Mouse (Mus musculus) megakaryocyte, embryonic 14.5 days (primary cell): ENCODE measurements at regions not wholly inside any gene's neighbourhood (a gene's known extent, or its start where the extent isn't known, plus 50 kb on each side); places are given as distances from the start of the nearest gene placed in this dataset.

Experiments
- H3K27me3 ChIP-seq: replicated peaks from 2 replicates; pipeline ENCODE3; 2012; ENCODE audit warnings: inconsistent platforms
- H3K36me3 ChIP-seq: replicated peaks from 2 replicates; pipeline ENCODE3; 2012; ENCODE audit warnings: low read length, inconsistent platforms, mixed read lengths
- H3K4me1 ChIP-seq: 2 replicates; pipeline ENCODE4 v1.6.1; 2012; ENCODE audit warnings: inconsistent platforms
- H3K4me3 ChIP-seq: replicated peaks from 2 replicates; pipeline ENCODE3; 2012; ENCODE audit warnings: moderate library complexity, mild to moderate bottlenecking, inconsistent platforms
- H3K9me3 ChIP-seq: 2 replicates; pipeline ENCODE4 v1.6.1; 2012; ENCODE audit warnings: inconsistent platforms
- FLI1 ChIP-seq: IDR thresholded peaks from 2 replicates; pipeline ENCODE4 v1.6.1; 2012; ENCODE audit warnings: low read length, inconsistent platforms, mixed read lengths
- GATA1 ChIP-seq: IDR thresholded peaks from 3 replicates; pipeline ENCODE4 v1.6.1; 2012; ENCODE audit warnings: mixed read lengths, low read length, inconsistent platforms, borderline replicate concordance

DNA sequence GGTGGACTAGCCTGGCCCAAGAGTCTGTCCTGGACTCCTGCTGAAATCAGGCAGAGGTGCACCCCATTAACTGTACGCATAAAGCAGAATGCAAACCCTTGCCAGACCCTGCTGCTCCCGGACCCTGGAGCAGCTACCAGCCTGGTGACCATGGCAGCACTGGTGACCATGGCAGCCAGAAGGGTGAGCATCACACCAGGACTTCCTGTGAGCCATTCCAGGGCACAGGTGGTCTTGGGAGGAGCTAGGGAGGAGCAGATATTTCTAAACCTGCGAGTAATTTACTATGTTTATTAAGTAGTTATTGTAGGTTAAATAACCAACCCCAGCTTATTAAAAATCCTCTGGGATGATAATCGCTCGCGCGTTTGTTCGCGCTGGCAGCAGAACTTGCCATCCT is 113.8 kb downstream of the Plxna1 start:
- no peak for TF ChIP-seq FLI1
- Histone ChIP-seq H3K4me1 (no peaks in the 10 kb centered on the region), H3K4me3 (no peak overlapping the region), H3K9me3 (peaks cover 7% of the 10 kb centered on the region), H3K36me3 (no peaks in the 10 kb centered on the region), H3K27me3 (peaks cover 54% of the 10 kb centered on the region)

DNA sequence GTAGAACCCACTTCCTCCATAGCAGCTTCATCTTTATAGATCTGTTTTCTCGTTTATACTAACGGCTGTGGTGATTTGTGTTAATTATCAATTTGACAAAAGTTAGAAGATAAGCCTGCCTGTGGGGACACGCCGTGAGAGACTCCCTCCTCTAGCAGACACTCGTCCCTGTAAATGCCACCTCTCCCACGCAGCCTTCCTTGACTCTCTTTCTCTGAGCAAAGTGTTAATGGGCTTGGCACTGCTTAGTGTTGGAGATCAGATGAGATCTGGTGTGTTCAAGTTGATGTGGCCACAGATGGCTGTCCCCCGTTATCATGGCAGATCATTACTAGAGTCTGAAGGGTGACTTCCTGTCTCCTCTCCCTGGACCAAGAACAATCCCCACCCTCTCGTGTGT is 113.1 kb downstream of the Plxna1 start:
- TF ChIP-seq GATA1 (no peak), FLI1 (no peak)
- Histone ChIP-seq H3K27me3 (peaks cover 53% of the 10 kb centered on the region), H3K4me1 (no peaks in the 10 kb centered on the region), H3K9me3 (peaks cover 7% of the 10 kb centered on the region), H3K4me3 (no peak overlapping the region), H3K36me3 (no peaks in the 10 kb centered on the region)

DNA sequence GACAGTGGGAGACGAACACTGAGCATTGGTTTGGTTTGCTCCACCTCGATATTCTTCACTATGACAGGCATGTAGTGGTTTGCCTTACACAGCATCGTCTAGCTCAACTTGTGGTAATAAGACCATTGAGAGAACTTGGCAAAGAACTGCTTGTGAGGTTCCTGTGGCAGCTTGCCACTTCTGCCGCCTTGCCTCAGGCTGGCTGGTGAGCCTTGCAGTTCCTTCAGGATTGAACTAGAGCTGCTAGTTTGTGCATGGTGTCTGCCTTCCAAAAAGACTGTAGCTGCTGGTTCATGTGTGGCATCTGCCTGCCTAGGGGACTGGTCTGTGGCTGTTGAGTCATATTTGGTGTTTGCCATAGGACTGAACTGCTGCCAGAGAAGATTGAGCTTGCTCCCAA is 110.8 kb downstream of the Plxna1 start:
- Histone ChIP-seq H3K36me3 (no peaks in the 10 kb centered on the region), H3K27me3 (peaks cover 56% of the 10 kb centered on the region), H3K4me3 (no peak overlapping the region), H3K4me1 (peaks cover 9% of the 10 kb centered on the region), H3K9me3 (peaks cover 7% of the 10 kb centered on the region)
- TF ChIP-seq GATA1 (no peak), FLI1 (no peak)

DNA sequence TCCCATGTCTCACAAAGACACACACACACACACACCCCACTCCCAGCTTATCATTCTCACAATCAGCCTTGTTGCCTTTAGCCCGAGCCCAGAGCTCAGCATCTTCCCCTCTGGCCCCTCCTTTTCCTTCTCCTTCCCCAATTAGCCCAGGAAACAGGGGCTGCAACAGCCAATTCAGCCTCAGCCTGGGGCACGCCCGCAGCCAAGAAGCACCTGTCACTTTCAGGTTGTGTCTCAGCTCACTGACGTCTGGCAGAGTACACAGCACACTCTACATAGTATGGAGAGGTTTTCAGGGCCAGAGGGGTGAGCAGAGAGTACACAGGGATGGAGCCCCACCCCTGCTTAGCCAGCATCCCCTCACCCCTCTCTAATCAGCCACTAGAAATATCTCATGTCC is 106.4 kb downstream of the Plxna1 start:
- Histone ChIP-seq H3K9me3 (no peaks in the 10 kb centered on the region), H3K27me3 (peaks cover 70% of the 10 kb centered on the region), H3K4me3 (no peak overlapping the region), H3K4me1 (peaks cover 30% of the 10 kb centered on the region), H3K36me3 (no peaks in the 10 kb centered on the region)
- TF ChIP-seq GATA1 (no peak), FLI1 (no peak)

DNA sequence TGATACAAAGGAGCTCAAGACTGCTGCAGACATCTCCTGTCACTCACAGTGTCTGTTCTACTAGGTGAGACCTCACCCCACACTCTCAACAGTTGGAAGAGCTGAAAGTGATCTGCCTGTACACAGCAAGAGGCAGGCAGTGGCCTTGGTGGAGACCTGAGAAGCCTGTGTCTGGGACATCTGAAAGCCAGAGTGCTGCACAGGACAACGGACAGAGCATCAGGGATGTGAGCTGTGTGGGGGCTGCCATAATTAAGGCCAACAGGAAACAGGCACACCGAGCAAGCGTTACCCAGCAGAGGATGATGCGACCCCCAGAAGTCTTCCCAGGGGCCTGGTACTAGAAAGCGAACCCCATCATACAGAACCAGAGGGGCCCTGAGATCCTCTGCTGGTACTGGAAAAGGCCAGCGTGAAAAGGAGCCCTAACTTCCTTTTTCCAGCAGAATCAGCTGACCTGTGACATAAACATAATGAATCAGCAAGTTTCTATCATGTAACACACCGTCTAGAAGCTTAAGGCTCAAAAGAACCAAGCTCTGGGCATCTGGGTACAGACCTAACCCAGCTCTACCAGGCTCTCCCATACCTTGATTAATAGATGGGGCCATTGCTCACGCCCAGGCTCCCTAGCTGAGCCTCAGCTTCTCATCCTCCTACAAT is 105.7 kb downstream of the Plxna1 start:
- peak overlapping the region; percentile 72 for H3K4me3 ChIP-seq
- no peaks in the 10 kb centered on the region for H3K36me3 ChIP-seq
- H3K27me3 ChIP-seq, result peaks cover 72% of the 10 kb centered on the region
- H3K4me1 ChIP-seq, result peaks cover 30% of the 10 kb centered on the region
- no peak for TF ChIP-seq GATA1
- TF ChIP-seq FLI1, result no peak
- no peaks in the 10 kb centered on the region for H3K9me3 ChIP-seq

DNA sequence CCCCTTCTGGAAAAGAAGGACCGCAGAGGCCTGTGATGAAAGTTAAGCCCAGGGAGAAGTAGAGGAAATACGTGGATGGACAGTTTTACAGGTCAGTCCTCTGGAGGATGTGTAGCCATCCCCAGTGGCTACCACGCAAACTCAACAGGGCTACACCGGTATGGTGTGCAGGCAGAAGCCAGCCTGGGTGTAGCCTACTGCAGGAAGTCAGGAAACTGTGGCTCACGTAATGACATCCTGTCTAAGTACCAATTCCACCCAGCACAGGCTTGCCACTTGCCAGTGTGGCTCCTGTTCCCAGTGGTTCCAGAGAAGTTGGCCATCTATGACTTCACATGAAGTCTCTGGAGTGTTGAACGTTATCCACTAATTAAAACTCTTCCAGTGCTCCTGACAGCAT is 105.0 kb downstream of the Plxna1 start:
- TF ChIP-seq GATA1, result no peak
- no peak for TF ChIP-seq FLI1
- no peaks in the 10 kb centered on the region for H3K36me3 ChIP-seq
- H3K27me3 ChIP-seq, result peaks cover 77% of the 10 kb centered on the region
- H3K9me3 ChIP-seq, result no peaks in the 10 kb centered on the region
- peak overlapping the region; percentile 46 for H3K4me3 ChIP-seq
- peaks cover 33% of the 10 kb centered on the region for H3K4me1 ChIP-seq

DNA sequence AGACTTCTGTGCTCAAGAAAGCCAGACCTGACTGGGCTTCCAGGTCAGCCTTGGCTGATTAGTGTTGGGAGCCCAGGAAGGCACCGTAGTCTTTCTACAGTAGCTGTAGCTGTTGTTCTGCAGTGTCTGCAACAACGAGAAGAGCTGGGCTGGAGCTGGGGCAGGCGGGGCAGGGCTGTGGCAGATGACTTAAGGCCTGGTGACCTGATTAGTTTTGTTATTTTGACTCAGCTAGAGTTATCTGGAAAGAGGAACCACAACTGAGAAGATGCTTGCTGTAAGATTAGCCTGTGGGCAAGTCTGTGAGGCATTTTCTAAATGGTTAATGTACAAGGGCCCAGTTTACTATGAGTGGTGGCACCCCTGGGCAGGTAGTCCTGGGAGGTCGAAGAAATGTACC is 104.3 kb downstream of the Plxna1 start:
- Histone ChIP-seq H3K4me3 (no peak overlapping the region), H3K27me3 (peaks cover 80% of the 10 kb centered on the region), H3K36me3 (no peaks in the 10 kb centered on the region), H3K9me3 (no peaks in the 10 kb centered on the region), H3K4me1 (peaks cover 34% of the 10 kb centered on the region)
- TF ChIP-seq GATA1, result no peak

DNA sequence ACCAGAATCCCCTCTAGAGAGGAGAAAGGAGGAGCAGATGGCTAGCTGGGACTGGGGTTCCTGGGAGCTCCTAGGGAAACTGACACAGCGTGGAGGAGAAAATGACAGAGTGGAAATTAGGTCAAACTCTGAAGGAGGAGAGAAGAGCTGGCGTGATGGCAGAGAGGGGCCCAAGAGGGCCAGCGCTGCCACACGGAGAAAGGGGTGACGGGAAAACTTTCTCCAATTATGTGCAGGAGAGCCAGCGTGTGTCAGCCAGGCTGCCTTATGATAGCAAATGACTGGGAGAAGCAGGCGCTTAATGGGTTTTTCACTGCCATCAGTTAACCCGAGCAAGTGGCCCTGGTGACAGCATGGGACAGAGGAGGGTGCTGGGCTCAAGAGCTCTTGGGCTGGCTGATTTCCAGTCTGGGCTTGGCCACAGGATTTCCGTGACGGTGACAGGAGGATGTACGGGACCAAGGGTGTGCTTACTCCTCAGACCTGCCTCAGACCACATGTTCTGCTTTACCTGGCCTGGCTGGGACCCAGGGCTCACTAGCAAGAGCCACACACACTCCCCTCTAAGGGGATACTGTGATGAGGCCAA is 102.9 kb downstream of the Plxna1 start:
- TF ChIP-seq FLI1, result no peak
- no peak for TF ChIP-seq GATA1
- Histone ChIP-seq H3K9me3 (no peaks in the 10 kb centered on the region), H3K36me3 (no peaks in the 10 kb centered on the region), H3K27me3 (peaks cover 83% of the 10 kb centered on the region), H3K4me3 (no peak overlapping the region), H3K4me1 (peaks cover 34% of the 10 kb centered on the region)

DNA sequence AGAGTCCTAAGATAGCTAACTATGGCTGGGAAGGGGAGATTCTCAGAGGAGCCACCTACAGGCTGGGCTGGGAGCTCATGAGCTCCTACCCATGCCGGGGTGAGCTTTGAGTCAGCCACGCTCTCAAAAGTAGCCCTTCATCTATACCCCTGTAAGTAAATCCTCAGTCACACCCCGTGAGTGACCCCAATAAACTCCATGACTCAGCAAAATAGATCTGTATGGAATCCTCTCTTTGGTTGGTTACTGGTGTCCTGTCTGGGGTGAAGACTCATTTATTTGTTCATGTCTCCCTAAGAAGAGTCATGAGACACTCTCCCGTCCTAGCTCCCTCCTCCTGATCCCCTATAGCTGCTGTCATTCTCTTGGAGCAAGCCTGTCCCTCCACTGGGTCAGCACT is 99.5 kb downstream of the Plxna1 start:
- Histone ChIP-seq H3K9me3 (no peaks in the 10 kb centered on the region), H3K4me3 (no peak overlapping the region), H3K4me1 (peaks cover 16% of the 10 kb centered on the region), H3K36me3 (no peaks in the 10 kb centered on the region), H3K27me3 (peaks cover 71% of the 10 kb centered on the region)
- TF ChIP-seq FLI1 (no peak), GATA1 (no peak)

DNA sequence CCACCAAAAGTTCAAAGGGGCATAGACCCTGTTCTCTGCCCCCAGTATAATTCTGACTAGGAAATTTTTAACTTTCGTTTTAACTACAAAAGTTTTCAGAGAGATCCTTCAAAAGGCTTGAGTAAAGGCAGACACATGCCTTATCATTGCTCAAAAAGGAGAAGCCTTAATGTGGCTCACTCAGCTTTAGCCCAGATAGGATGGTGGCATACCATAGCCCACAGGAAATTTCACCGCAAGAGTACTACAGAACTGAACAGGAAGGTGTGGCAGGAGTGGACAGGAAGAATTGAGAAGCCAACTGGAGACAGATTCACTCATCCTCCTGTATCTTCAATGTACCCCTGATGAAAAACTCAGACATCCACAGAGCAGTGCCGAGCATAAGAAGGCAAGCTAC is 97.1 kb downstream of the Plxna1 start:
- H3K9me3 ChIP-seq, result peaks cover 7% of the 10 kb centered on the region
- TF ChIP-seq FLI1 (no peak), GATA1 (no peak)
- peaks cover 8% of the 10 kb centered on the region for H3K4me1 ChIP-seq
- H3K4me3 ChIP-seq, result no peak overlapping the region
- H3K36me3 ChIP-seq, result no peaks in the 10 kb centered on the region
- H3K27me3 ChIP-seq, result peaks cover 73% of the 10 kb centered on the region
